Mouse (Mus musculus) MEL (cell line): Measurements from ENCODE around the gene Ranbp17. TPM values are rescaled to one million over a fixed set of nuclear protein-coding genes. Genes with fewer than 3 reads are reported as not detected.

ENCODE experiments used
- DNase-seq: peaks from one replicate; pipeline ENCODE4 v3.0.0; 2011; ENCODE audit warnings: low read depth, low spot score
- H3K27ac ChIP-seq: 2 replicates; pipeline ENCODE4 v1.5.1; 2012; ENCODE audit warnings: low read depth, mild to moderate bottlenecking, control low read depth, low read length, moderate library complexity; ENCODE audit not compliant: control insufficient read depth
- H3K27me3 ChIP-seq, 2 experiments: fragments of 150-350 bp in 1 of 2; sonication (generic) in 1 of 2; 2 replicates each; pipeline ENCODE4 v1.6.1; 2012; ENCODE audit warnings: low read length in 2 of 2, mild to moderate bottlenecking in 2 of 2, improper control_type of control experiment in 1 of 2, moderate library complexity in 1 of 2; ENCODE audit not compliant: insufficient read depth in 2 of 2, control insufficient read depth in 1 of 2
- H3K36me3 ChIP-seq, 2 experiments: 2 replicates each; pipeline ENCODE4 v1.6.1; 2012 to 2014; ENCODE audit warnings: low read length in 2 of 2, improper control_type of control experiment in 1 of 2, inconsistent platforms in 1 of 2, mild to moderate bottlenecking in 1 of 2; ENCODE audit not compliant: insufficient read depth in 2 of 2, control insufficient read depth in 1 of 2
- H3K4me1 ChIP-seq, 2 experiments: fragments of 150-350 bp in 1 of 2; sonication (generic) in 1 of 2; 2 replicates each; pipeline ENCODE4 v1.6.1; 2012; ENCODE audit warnings: low read length in 2 of 2, improper control_type of control experiment in 1 of 2, mild to moderate bottlenecking in 1 of 2; ENCODE audit not compliant: insufficient read depth in 2 of 2, control insufficient read depth in 1 of 2
- H3K4me3 ChIP-seq, 2 experiments: fragments of 150-350 bp in 1 of 2; sonication (generic) in 1 of 2; 2 replicates each; pipeline ENCODE4 v1.5.1; 2012; ENCODE audit warnings: low read depth in 2 of 2, low read length in 2 of 2, mild to moderate bottlenecking in 2 of 2, moderate library complexity in 2 of 2, control low read depth in 1 of 2, improper control_type of control experiment in 1 of 2; ENCODE audit not compliant: control insufficient read depth in 1 of 2, insufficient read depth in 1 of 2
- H3K79me2 ChIP-seq: 2 replicates; pipeline ENCODE4 v1.6.1; 2012; ENCODE audit warnings: mild to moderate bottlenecking, low read length, moderate library complexity; ENCODE audit not compliant: control insufficient read depth, poor library complexity, insufficient read depth
- H3K9ac ChIP-seq: 2 replicates; pipeline ENCODE4 v1.6.1; 2012; ENCODE audit warnings: low read depth, mild to moderate bottlenecking, control low read depth, low read length, moderate library complexity; ENCODE audit not compliant: control insufficient read depth, poor library complexity, severe bottlenecking
- H3K9me3 ChIP-seq: fragments of 150-350 bp; sonication (generic); replicated peaks from 2 replicates; pipeline ENCODE4 v1.6.1; 2012; ENCODE audit warnings: mild to moderate bottlenecking, low read length, improper control_type of control experiment, moderate library complexity; ENCODE audit not compliant: insufficient read depth
- BHLHE40 ChIP-seq: IDR thresholded peaks from 2 replicates; pipeline ENCODE4 v1.6.1; 2012; ENCODE audit warnings: low read depth, mild to moderate bottlenecking, inconsistent platforms, low read length, improper control_type of control experiment, borderline replicate concordance
- GABPA ChIP-seq: IDR thresholded peaks from 2 replicates; pipeline ENCODE4 v1.6.1; 2012; ENCODE audit warnings: low read depth, mild to moderate bottlenecking, inconsistent platforms, low read length, improper control_type of control experiment, moderate library complexity
- MEF2A ChIP-seq: IDR thresholded peaks from 2 replicates; pipeline ENCODE4 v1.6.1; 2014; ENCODE audit warnings: low read depth, mild to moderate bottlenecking, inconsistent platforms, low read length, improper control_type of control experiment; ENCODE audit not compliant: poor library complexity, insufficient replicate concordance, severe bottlenecking; ENCODE audit errors: extremely low read depth
- MYC ChIP-seq: IDR thresholded peaks from 2 replicates; pipeline ENCODE4 v1.6.1; 2011; ENCODE audit warnings: low read depth, mild to moderate bottlenecking, low read length, improper control_type of control experiment, moderate library complexity
- POLR2AphosphoS5 ChIP-seq: IDR thresholded peaks from 2 replicates; pipeline ENCODE4 v1.6.1; 2012; ENCODE audit warnings: low read depth, borderline replicate concordance, mild to moderate bottlenecking, inconsistent platforms, low read length, moderate library complexity, mixed read lengths
- SIN3A ChIP-seq: IDR thresholded peaks from 2 replicates; pipeline ENCODE4 v1.6.1; 2012; ENCODE audit warnings: low read length, improper control_type of control experiment, inconsistent platforms
- UBTF ChIP-seq: IDR thresholded peaks from 2 replicates; pipeline ENCODE4 v1.6.1; 2012; ENCODE audit warnings: low read depth, mild to moderate bottlenecking, inconsistent platforms, low read length, improper control_type of control experiment, moderate library complexity, borderline replicate concordance; ENCODE audit not compliant: insufficient read depth
- USF1 ChIP-seq: IDR thresholded peaks from 2 replicates; pipeline ENCODE4 v1.6.1; 2014; ENCODE audit warnings: low read depth, mild to moderate bottlenecking, inconsistent platforms, low read length, improper control_type of control experiment, moderate library complexity
- ZKSCAN1 ChIP-seq: IDR thresholded peaks from 2 replicates; pipeline ENCODE4 v1.6.1; 2012; ENCODE audit warnings: low read depth, mild to moderate bottlenecking, inconsistent platforms, low read length, improper control_type of control experiment, moderate library complexity
- ZNF384 ChIP-seq: IDR thresholded peaks from 2 replicates; pipeline ENCODE4 v1.6.1; 2012; ENCODE audit warnings: low read depth, mild to moderate bottlenecking, inconsistent platforms, low read length, improper control_type of control experiment
- polyA plus RNA-seq, 2 experiments: library from polyadenylated mRNA; stranded (reverse) in 1 of 2; unstranded in 1 of 2; fragments of >175 nt in 1 of 2; fragments of >200 nt in 1 of 2; gene quantifications; 2 replicates each; pipeline versions ENCODE4 v1.2.1 to v1.2.4; 2012; ENCODE audit warnings: low replicate concordance in 2 of 2, low read depth in 1 of 2; ENCODE audit not compliant: insufficient read length in 2 of 2, insufficient read depth in 1 of 2, missing spikeins in 1 of 2
- total RNA-seq: library from RNA; depleted of rRNA; stranded (reverse); fragments of 300-350 nt; gene quantifications from 2 replicates; pipeline ENCODE4 v1.2.3, GENCODE M21; 2012

Gene Ranbp17
- total and polyA plus RNA-seq, 3 experiments, result not detected

- Histone ChIP-seq H3K9me3 (no peaks in the 10 kb centered on the region), H3K36me3 (no peaks in the 10 kb centered on the region), H3K27me3 (no peaks in the 10 kb centered on the region), H3K79me2 (no peaks in the 10 kb centered on the region), H3K27ac (no peak within 1 kb of the TSS), H3K9ac (no peak within 1 kb of the TSS), H3K4me1 (no peaks in the 10 kb centered on the region), H3K4me3 (no peak within 1 kb of the TSS)
- no peak for TF ChIP-seq ZNF384
- no peak for DNase-seq
Measured at GRCm38 (mm10) chr11:33203383-33204328, 309.9 kb downstream of the Ranbp17 start, which contains the start of gene Tlx3. Gene Tlx3 (minus strand): TSS chr11:33203589.

GRCm38 (mm10) chr11:33202972-33203371 lies 310.6 kb downstream of the Ranbp17 start:
- no peaks in the 10 kb centered on the region for H3K4me1 ChIP-seq
- DNase-seq, result no peak
- H3K9ac ChIP-seq, result no peak overlapping the region
- no peak overlapping the region for H3K27ac ChIP-seq
- no peaks in the 10 kb centered on the region for H3K27me3 ChIP-seq
- H3K4me3 ChIP-seq, result no peak overlapping the region
- no peaks in the 10 kb centered on the region for H3K79me2 ChIP-seq
- H3K36me3 ChIP-seq, result no peaks in the 10 kb centered on the region
- no peaks in the 10 kb centered on the region for H3K9me3 ChIP-seq
- TF ChIP-seq GABPA (no peak), MYC (no peak), USF1 (no peak), SIN3A (no peak), ZKSCAN1 (no peak), BHLHE40 (no peak), POLR2AphosphoS5 (no peak)
- TF ChIP-seq, all 39 proteins: peak for 0

DNA sequence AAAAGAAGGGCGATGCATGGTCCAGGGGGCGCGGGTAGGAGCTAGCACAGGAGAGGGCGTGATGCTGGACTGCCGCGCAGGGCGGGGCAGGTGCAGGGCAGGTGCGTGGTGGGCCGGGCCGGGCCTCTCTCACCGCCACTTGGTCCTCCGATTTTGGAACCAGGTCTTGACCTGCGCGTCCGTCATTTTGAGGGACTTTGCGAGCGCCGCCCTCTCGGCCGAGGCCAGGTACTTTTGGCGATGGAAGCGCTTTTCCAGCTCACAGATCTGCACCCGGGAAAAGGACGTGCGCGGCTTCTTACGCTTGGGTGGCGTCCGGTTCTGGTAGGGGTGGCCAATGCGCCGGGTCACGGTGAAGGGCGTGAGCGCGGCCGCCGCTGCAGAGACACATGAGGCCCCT lies 311.2 kb downstream of the Ranbp17 start:
- Histone ChIP-seq H3K79me2 (no peaks in the 10 kb centered on the region), H3K4me3 (no peak overlapping the region), H3K9ac (no peak overlapping the region), H3K27ac (no peak overlapping the region), H3K36me3 (no peaks in the 10 kb centered on the region), H3K9me3 (no peaks in the 10 kb centered on the region), H3K27me3 (no peaks in the 10 kb centered on the region), H3K4me1 (no peaks in the 10 kb centered on the region)
- TF ChIP-seq UBTF (no peak), MEF2A (no peak)
- no peak for DNase-seq
